Mouse (Mus musculus) cortical plate, adult 2 months (tissue): ENCODE results near the gene Rnase2a.
"Not testable (repeated sequence)": the region's sequence is repeated elsewhere in the genome, so short reads cannot be mapped to it uniquely, and the experiment has no call there.

Experiments used
- CTCF ChIP-seq: fragments of 200-500 bp; IDR thresholded peaks from 2 replicates; pipeline ENCODE4 v1.5.1; 2011; ENCODE audit warnings: mild to moderate bottlenecking, control low read depth, low read length; ENCODE audit not compliant: insufficient read depth; ENCODE audit errors: extremely low read depth
- POLR2A ChIP-seq: fragments of 200-500 bp; IDR thresholded peaks from 2 replicates; pipeline ENCODE4 v1.6.1; 2011; ENCODE audit warnings: mild to moderate bottlenecking, low read length, control low read depth; ENCODE audit not compliant: insufficient read depth; ENCODE audit errors: extremely low read depth

GRCm38 (mm10) chr14:51237488-51237887 lies 18.4 kb downstream of the Rnase2a start:
- not testable (repeated sequence) for TF ChIP-seq CTCF, POLR2A
